Mouse (Mus musculus): ENCODE data around the gene Gm13769. TPM values are rescaled to one million over a fixed set of nuclear protein-coding genes. Genes with fewer than 3 reads are reported as not detected.
"Not testable (repeated sequence)": the region's sequence is repeated elsewhere in the genome, so short reads cannot be mapped to it uniquely, and the experiment has no call there.

The Gm13769 gene
- polyA plus RNA-seq (2012; ENCODE audit: insufficient read depth, insufficient read length, missing spikeins) = not detected in 2 replicates

- H3K27ac ChIP-seq (ENCODE audit: insufficient read depth, low read depth, low read length); H3K4me1 ChIP-seq (ENCODE audit: control insufficient read depth, insufficient read depth, low read length); H3K4me3 ChIP-seq (ENCODE audit: insufficient read depth, low read length): not testable (repeated sequence)
Observed at GRCm38 (mm10) chr2:90321900-90322299, at the start of gene Gm13769. Gm13769 (plus strand) TSS chr2:90322200.

DNA sequence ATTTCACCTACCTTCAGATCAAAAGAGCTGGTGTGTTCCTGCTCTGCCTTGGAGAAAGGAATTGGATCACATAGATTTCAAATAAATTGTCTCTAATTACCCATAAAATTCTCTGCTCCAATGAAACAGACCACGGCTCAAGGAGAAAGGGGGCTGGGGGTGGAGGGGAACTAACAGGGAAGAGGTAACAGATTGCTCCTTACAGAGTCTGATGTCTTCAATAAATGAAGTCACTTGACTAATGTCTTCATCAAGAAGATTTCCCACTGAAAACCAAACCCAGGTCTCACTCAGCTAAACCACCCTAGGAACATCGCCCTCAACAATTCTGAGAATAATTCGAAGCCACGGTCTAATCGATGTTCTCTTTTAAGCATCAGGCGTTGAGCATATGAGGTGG lies 29.3 kb upstream of the Gm13769 start, which contains the start of gene Olfr1272:
Gene Olfr1272, minus strand, starts transcription at position 101 of the 400 bp plus-strand sequence.
- Histone ChIP-seq H3K4me1 (ENCODE audit: control insufficient read depth, insufficient read depth, low read length) (no peaks in the 10 kb centered on the region), H3K4me3 (ENCODE audit: insufficient read depth, low read length) (no peak within 1 kb of the TSS), H3K27ac (ENCODE audit: insufficient read depth, low read depth, low read length) (no peak within 1 kb of the TSS)
- TF ChIP-seq POLR2A (IDR thresholded peaks at IDR 0.05; ENCODE audit: borderline replicate concordance, low read depth, low read length) = no peak

DNA sequence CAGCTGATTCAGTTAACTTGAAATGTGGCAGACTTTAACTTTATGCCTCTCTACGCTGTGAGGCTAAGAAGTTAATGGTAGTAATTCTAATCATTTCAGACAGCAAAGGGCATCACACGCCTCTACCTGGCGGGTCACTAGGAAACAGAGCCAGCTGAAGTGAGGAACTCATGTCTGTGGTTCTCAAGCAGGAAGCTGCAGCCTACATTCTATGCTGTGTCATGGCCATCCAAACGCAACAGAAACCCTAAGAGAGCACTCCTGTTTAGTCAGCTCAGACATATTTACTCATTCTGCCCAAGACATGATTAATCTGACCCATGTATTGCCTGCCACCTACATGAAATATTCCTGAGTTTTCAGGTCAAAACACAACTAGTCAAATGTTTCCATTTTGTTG lies 24.7 kb downstream of the Gm13769 start:
- not testable (repeated sequence) for H3K4me1 ChIP-seq (ENCODE audit: control insufficient read depth, insufficient read depth, low read length); H3K27ac ChIP-seq (ENCODE audit: insufficient read depth, low read depth, low read length); H3K4me3 ChIP-seq (ENCODE audit: insufficient read depth, low read length)

- not testable (repeated sequence) for H3K4me3 ChIP-seq (ENCODE audit: insufficient read depth, low read length); H3K4me1 ChIP-seq (ENCODE audit: control insufficient read depth, insufficient read depth, low read length); H3K27ac ChIP-seq (ENCODE audit: insufficient read depth, low read depth, low read length)
Observed at GRCm38 (mm10) chr2:90351047-90351446, 29.0 kb downstream of the Gm13769 start.

- H3K4me1 ChIP-seq (ENCODE audit: control insufficient read depth, insufficient read depth, low read length); H3K4me3 ChIP-seq (ENCODE audit: insufficient read depth, low read length); H3K27ac ChIP-seq (ENCODE audit: insufficient read depth, low read depth, low read length): not testable (repeated sequence)
Observed at GRCm38 (mm10) chr2:90351540-90351939, 29.5 kb downstream of the Gm13769 start.

GRCm38 (mm10) chr2:90359229-90359628 lies 37.2 kb downstream of the Gm13769 start:
- not testable (repeated sequence) for H3K4me3 ChIP-seq (ENCODE audit: insufficient read depth, low read length); H3K27ac ChIP-seq (ENCODE audit: insufficient read depth, low read depth, low read length); H3K4me1 ChIP-seq (ENCODE audit: control insufficient read depth, insufficient read depth, low read length)

DNA sequence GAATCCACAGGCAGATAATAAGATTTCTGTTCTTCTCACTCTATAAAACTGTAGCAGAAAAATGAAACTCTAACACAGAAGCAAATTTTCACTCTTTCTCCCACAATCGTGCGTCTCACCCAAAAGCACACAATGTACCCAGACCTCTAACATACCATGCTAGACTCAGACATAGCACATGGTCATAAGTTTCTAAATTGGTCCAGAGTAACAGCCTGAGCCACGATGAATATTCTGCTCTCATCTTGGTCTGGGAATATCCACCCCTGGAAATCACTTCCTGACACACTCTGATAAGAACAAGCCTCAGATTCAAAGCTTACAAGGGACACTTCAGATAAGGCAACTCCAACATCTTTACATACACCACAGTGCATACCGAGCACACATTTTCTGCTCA lies 38.2 kb downstream of the Gm13769 start:
- H3K27ac ChIP-seq (ENCODE audit: insufficient read depth, low read depth, low read length); H3K4me3 ChIP-seq (ENCODE audit: insufficient read depth, low read length); H3K4me1 ChIP-seq (ENCODE audit: control insufficient read depth, insufficient read depth, low read length): not testable (repeated sequence)

Other genes with a start within 250 kb of the Gm13769 start
- gene Olfr1269, start 200.8 kb upstream of the Gm13769 start, polyA plus RNA-seq (2012; ENCODE audit: insufficient read depth, insufficient read length, missing spikeins) = not detected in 2 replicates
- not detected in 2 replicates for gene Olfr32, start 179.9 kb upstream of the Gm13769 start, polyA plus RNA-seq (2012; ENCODE audit: insufficient read depth, insufficient read length, missing spikeins)
- gene Olfr1270, start 169.1 kb upstream of the Gm13769 start, polyA plus RNA-seq (2012; ENCODE audit: insufficient read depth, insufficient read length, missing spikeins) = not detected in 2 replicates
- not detected in 2 replicates for gene Olfr1506, start 97.7 kb upstream of the Gm13769 start, polyA plus RNA-seq (2012; ENCODE audit: insufficient read depth, insufficient read length, missing spikeins)
- not detected in 2 replicates for gene Olfr142, start 64.6 kb upstream of the Gm13769 start, polyA plus RNA-seq (2012; ENCODE audit: insufficient read depth, insufficient read length, missing spikeins)
- gene Olfr1271, start 51.2 kb upstream of the Gm13769 start, polyA plus RNA-seq (2012; ENCODE audit: insufficient read depth, insufficient read length, missing spikeins) = 0.12 TPM in 1 of 2 replicates, not detected in the other
- not detected in 2 replicates for gene Olfr1272, start 29.4 kb upstream of the Gm13769 start, polyA plus RNA-seq (2012; ENCODE audit: insufficient read depth, insufficient read length, missing spikeins)
- gene Olfr1274-ps, start 76.5 kb downstream of the Gm13769 start, polyA plus RNA-seq (2012; ENCODE audit: insufficient read depth, insufficient read length, missing spikeins) = not detected in 2 replicates